Mouse (Mus musculus) heart, adult 2 months (tissue): ENCODE measurements at regions not wholly inside any gene's neighbourhood (a gene's known extent, or its start where the extent isn't known, plus 50 kb on each side); places are given as distances from the start of the nearest gene placed in this dataset.
"Not testable (repeated sequence)": the region's sequence is repeated elsewhere in the genome, so short reads cannot be mapped to it uniquely, and the experiment has no call there.

Experiments used
- DNase-seq, 2 experiments: peaks; one replicate each; pipeline ENCODE4 v3.0.0; 2021
- H3K27ac ChIP-seq: fragments of 200-600 bp; 2 replicates; pipeline ENCODE4 v1.8.1; 2022
- H3K27me3 ChIP-seq: fragments of 200-500 bp; 2 replicates; pipeline ENCODE4 v1.6.1; 2012; ENCODE audit warnings: mild to moderate bottlenecking, low read length, inconsistent platforms, mixed read lengths; ENCODE audit not compliant: control insufficient read depth, insufficient read depth
- H3K36me3 ChIP-seq: fragments of 200-500 bp; 2 replicates; pipeline ENCODE4 v1.6.1; 2012; ENCODE audit warnings: low read length, inconsistent platforms; ENCODE audit not compliant: control insufficient read depth, insufficient read depth
- H3K4me1 ChIP-seq: fragments of 200-500 bp; 2 replicates; pipeline ENCODE4 v1.6.1; 2011; ENCODE audit warnings: low read length; ENCODE audit not compliant: control insufficient read depth, insufficient read depth
- H3K4me3 ChIP-seq: fragments of 200-600 bp; 2 replicates; pipeline ENCODE4 v1.8.1; 2022
- H3K79me2 ChIP-seq: fragments of 200-500 bp; replicated peaks from 2 replicates; pipeline ENCODE4 v1.6.1; 2012; ENCODE audit warnings: mild to moderate bottlenecking, inconsistent platforms, low read length, moderate library complexity, mixed read lengths; ENCODE audit not compliant: control insufficient read depth, insufficient read depth
- H3K9ac ChIP-seq: fragments of 200-500 bp; 2 replicates; pipeline ENCODE4 v1.6.1; 2012; ENCODE audit warnings: low read depth, mild to moderate bottlenecking, control low read depth, inconsistent platforms, low read length, mixed read lengths
- CTCF ChIP-seq: fragments of 200-600 bp; IDR thresholded peaks from 2 replicates; pipeline ENCODE4 v1.8.1; 2022; ENCODE audit warnings: antibody characterized with exemption, mild to moderate bottlenecking, moderate library complexity
- EP300 ChIP-seq: fragments of 200-500 bp; IDR thresholded peaks from 2 replicates; pipeline ENCODE4 v1.6.1; 2011; ENCODE audit warnings: low read depth, low read length, control low read depth; ENCODE audit not compliant: insufficient read depth
- POLR2A ChIP-seq: fragments of 200-500 bp; IDR thresholded peaks from 2 replicates; pipeline ENCODE4 v1.6.1; 2011; ENCODE audit warnings: mild to moderate bottlenecking, low read depth, low read length, control low read depth; ENCODE audit not compliant: insufficient read depth
- WGBS: fragments of 180-500 bp; shearing (Covaris S2); methylation state at CpG from one replicate; pipeline ENCODE4 v1.1.7; 2018; 5-methylcytosine and 5-hydroxymethylcytosine counted together
- intact Hi-C: fragments of 180-260 bp; cut with DNase I; formaldehyde crosslinking; loops from one replicate; pipeline ENCODE4 v1.15.1; 2025

GRCm38 (mm10) chr17:61301171-61301570 lies 1579.9 kb downstream of the Efna5 start:
- intact Hi-C loops: no loop called here
- H3K79me2 ChIP-seq: no peaks in the 10 kb centered on the region
- H3K4me3 ChIP-seq: no peak overlapping the region
- no peaks in the 10 kb centered on the region for H3K27me3 ChIP-seq
- H3K36me3 ChIP-seq: no peaks in the 10 kb centered on the region
- DNase-seq: no peak
- no peak overlapping the region for H3K27ac ChIP-seq
- TF ChIP-seq POLR2A: no peak
- TF ChIP-seq CTCF: no peak
- no peak for TF ChIP-seq EP300
- no peak overlapping the region for H3K9ac ChIP-seq
- H3K4me1 ChIP-seq: no peaks in the 10 kb centered on the region

DNA sequence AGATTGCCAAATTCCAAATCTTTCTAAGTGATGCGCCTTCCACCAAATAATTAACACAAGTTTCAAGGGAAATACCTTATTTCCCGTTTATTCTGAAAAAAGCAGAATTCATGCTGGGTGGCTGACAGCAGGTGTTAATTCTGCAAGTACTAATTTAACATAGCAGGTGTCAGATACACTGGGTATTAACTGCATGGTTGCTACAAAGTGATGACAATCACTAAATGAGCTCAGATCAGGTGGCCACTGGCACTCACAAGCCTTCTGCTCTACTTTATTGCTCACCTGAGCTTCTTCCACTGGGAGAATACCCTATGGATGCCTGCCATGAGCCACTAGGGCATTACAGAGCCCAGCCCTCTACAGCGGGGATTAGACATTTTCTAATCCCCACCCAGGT lies 1590.0 kb downstream of the Efna5 start:
- Histone ChIP-seq H3K9ac (no peak overlapping the region), H3K4me3 (no peak overlapping the region), H3K27me3 (no peaks in the 10 kb centered on the region), H3K36me3 (no peaks in the 10 kb centered on the region), H3K27ac (no peak overlapping the region), H3K79me2 (no peaks in the 10 kb centered on the region), H3K4me1 (no peaks in the 10 kb centered on the region)
- no peak for TF ChIP-seq POLR2A
- WGBS: 76% methylated on average over 3 of the region's 3 CpGs
- no peak for DNase-seq
- intact Hi-C loops: no loop called here

DNA sequence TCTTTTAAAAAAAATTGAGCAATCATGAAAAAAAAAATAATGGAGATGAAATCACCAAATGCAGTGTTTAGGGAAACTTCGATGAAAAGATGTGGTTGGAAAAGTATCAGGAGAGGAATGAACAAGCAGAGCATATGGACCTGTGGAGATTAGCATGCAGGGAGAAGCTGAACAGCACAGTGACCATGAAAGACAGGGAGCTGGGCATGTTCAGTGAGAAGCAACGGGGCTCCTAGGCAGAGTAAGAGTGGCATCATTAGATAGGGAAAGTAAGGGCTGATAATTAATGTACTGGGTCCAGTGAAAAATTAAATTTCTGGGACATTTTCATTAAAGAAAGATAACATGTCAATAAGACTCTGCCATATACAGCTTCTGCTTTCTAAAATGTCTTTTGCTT lies 1592.5 kb downstream of the Efna5 start:
- H3K4me3 ChIP-seq: no peak overlapping the region
- WGBS: 51% methylated on average over 2 of the region's 2 CpGs
- H3K27ac ChIP-seq: no peak overlapping the region
- no peaks in the 10 kb centered on the region for H3K36me3 ChIP-seq
- H3K79me2 ChIP-seq: no peaks in the 10 kb centered on the region
- DNase-seq: no peak
- intact Hi-C loops: no loop called here
- H3K27me3 ChIP-seq: no peaks in the 10 kb centered on the region
- TF ChIP-seq CTCF (no peak), EP300 (no peak), POLR2A (no peak)
- H3K4me1 ChIP-seq: no peaks in the 10 kb centered on the region
- H3K9ac ChIP-seq: no peak overlapping the region

DNA sequence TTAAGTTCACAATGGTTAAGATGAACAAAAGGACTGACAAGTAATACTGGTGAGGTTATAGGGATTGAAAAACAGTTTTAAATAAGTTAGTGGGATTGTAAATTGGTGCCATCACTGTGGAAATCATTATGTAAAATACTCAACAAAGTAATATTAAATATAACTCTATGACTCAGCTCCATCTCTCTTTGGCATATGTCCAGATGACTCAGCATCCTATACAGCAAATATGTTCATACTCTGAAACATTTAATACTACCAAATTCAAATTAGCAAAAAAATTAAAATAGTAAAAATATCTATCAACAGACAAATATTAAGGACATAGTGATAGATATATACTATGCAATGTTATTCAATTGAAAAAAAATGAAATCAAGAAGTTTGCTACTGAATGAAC lies 1607.5 kb downstream of the Efna5 start:
- H3K79me2 ChIP-seq: no peaks in the 10 kb centered on the region
- H3K4me1 ChIP-seq: no peaks in the 10 kb centered on the region
- H3K36me3 ChIP-seq: no peaks in the 10 kb centered on the region
- intact Hi-C loops: no loop called here
- H3K4me3 ChIP-seq: no peak overlapping the region
- no peak overlapping the region for H3K9ac ChIP-seq
- H3K27me3 ChIP-seq: no peaks in the 10 kb centered on the region
- DNase-seq: no peak
- TF ChIP-seq POLR2A: no peak
- TF ChIP-seq EP300: no peak
- no peak for TF ChIP-seq CTCF
- no peak overlapping the region for H3K27ac ChIP-seq

- H3K79me2 ChIP-seq, H3K9ac ChIP-seq, H3K4me3 ChIP-seq, H3K27me3 ChIP-seq, DNase-seq, intact Hi-C loops, H3K27ac ChIP-seq, H3K36me3 ChIP-seq, H3K4me1 ChIP-seq: not testable (repeated sequence)
- WGBS: 58% methylated on average over 1 of the region's 1 CpGs
Observed at GRCm38 (mm10) chr17:61256526-61256925, 1624.6 kb downstream of the Efna5 start.

DNA sequence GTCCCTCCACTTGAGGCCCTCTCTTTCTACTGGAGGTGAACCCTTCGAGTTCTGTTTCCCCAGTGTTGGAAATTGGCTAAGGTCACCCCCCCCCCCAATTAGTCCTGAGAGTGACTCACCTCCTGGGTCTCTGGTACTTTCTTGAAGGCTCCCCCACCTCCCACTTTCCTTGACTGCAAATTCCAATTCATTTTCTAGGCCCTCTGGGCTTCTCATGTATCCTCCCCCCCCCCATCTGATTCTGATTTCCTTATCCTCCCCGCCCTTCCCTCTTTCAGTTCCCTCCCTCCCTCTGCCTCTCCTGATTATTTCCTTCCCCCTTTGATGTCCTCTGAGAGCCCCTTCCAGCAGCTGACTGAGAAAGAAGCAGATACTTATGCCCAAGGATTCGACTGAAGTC lies 1632.7 kb downstream of the Efna5 start:
- intact Hi-C loops: no loop called here
- no peaks in the 10 kb centered on the region for H3K4me1 ChIP-seq
- WGBS: 61% methylated on average over 3 of the region's 3 CpGs

GRCm38 (mm10) chr17:61217198-61217722 lies 1663.9 kb downstream of the Efna5 start:
- Histone ChIP-seq H3K9ac (no peak overlapping the region), H3K27me3 (no peaks in the 10 kb centered on the region), H3K4me3 (no peak overlapping the region), H3K27ac (no peak overlapping the region), H3K4me1 (no peaks in the 10 kb centered on the region), H3K79me2 (no peaks in the 10 kb centered on the region), H3K36me3 (no peaks in the 10 kb centered on the region)
- 75% methylated on average over 7 of the region's 7 CpGs for WGBS
- TF ChIP-seq CTCF (no peak), POLR2A (no peak), EP300 (no peak)
- intact Hi-C loops: no loop called here
- no peak for DNase-seq

More for the DNA sequence above, 1632.7 kb downstream of the Efna5 start:
- no peak for DNase-seq
- Histone ChIP-seq H3K27ac (no peak overlapping the region), H3K79me2 (no peaks in the 10 kb centered on the region), H3K9ac (no peak overlapping the region), H3K4me3 (no peak overlapping the region), H3K27me3 (no peaks in the 10 kb centered on the region), H3K36me3 (no peaks in the 10 kb centered on the region)
- no peak for TF ChIP-seq CTCF
- TF ChIP-seq EP300: no peak
- no peak for TF ChIP-seq POLR2A
